ENCODE assay signal across 9 mouse cellular contexts in genomic region chr4:139821491-139822160, GRCm38 (mm10). TPM values are rescaled to one million over a fixed set of nuclear protein-coding genes. Genes with fewer than 3 reads are reported as not detected.
DNase-seq lines count a peak whose midpoint lies in the region; ATAC-seq lines count a peak whose summit lies in the region.
"Had no signal": no experiment of that assay in that cellular context is flagged by ENCODE, and none has a peak within 500 bp of the region (broad histone marks: within the 10 kb centered on the region; RNA-seq: fewer than 3 reads in every experiment).

No protein-coding gene starts in this region.

- peaks cover 12% of the 10 kb centered on the region for H3K4me1 ChIP-seq in heart, embryonic 15.5 days (replicated peaks)
- peaks cover 85% of the 10 kb centered on the region for H3K4me1 ChIP-seq in embryonic facial prominence, embryonic 10.5 days
- peaks cover 25% of the 10 kb centered on the region for H3K4me1 ChIP-seq in hindbrain, embryonic 15.5 days (replicated peaks)
- H3K4me1 ChIP-seq in midbrain, embryonic 16.5 days (ENCODE audit: control insufficient read depth, insufficient read depth, low read length): peaks cover 16% of the 10 kb centered on the region

- no peak overlapping the region for H3K27ac ChIP-seq in heart, embryonic 15.5 days
- H3K27ac ChIP-seq in embryonic facial prominence, embryonic 10.5 days (replicated peaks): peak overlapping the region; percentile 85
- no peak overlapping the region for H3K27ac ChIP-seq in hindbrain, embryonic 15.5 days (replicated peaks)
- peak overlapping the region; percentile 76 for H3K27ac ChIP-seq in midbrain, embryonic 16.5 days (ENCODE audit: low read length)

- no peak for ATAC-seq in heart, embryonic 15.5 days (replicated peaks; ENCODE audit: insufficient number of reproducible peaks, insufficient read depth, low FRiP score, low read depth)
- 0 out of 2 replicates have a peak, but pooled peaks have one; percentile 34 for ATAC-seq in hindbrain, embryonic 15.5 days (ENCODE audit: low FRiP score, low read depth)
- ATAC-seq in midbrain, embryonic 16.5 days: peak; percentile 18; the same call in 1 of the 2 replicates
- ATAC-seq: Patski had no signal

- DNase-seq in heart, adult 8-10 months (ENCODE audit: low spot score): no peak
- DNase-seq in embryonic facial prominence, embryonic 10.5 days (ENCODE audit: low spot score): peak; percentile 82
- DNase-seq in yolk sac, embryonic 10.5 days (ENCODE audit: low spot score): no peak
- no peak for DNase-seq in layer of hippocampus, postnatal 14 days (ENCODE audit: low spot score in 2 of 2)
- DNase-seq in frontal cortex, postnatal 25 days (ENCODE audit: low spot score in 2 of 2): no peak

- H3K27me3 ChIP-seq in heart, embryonic 15.5 days: peaks cover 99% of the 10 kb centered on the region
- peaks cover 100% of the 10 kb centered on the region for H3K27me3 ChIP-seq in embryonic facial prominence, embryonic 10.5 days (replicated peaks; ENCODE audit: low read depth, poor library complexity, severe bottlenecking)
- H3K27me3 ChIP-seq in hindbrain, embryonic 15.5 days: peaks cover 80% of the 10 kb centered on the region
- peaks cover 40% of the 10 kb centered on the region for H3K27me3 ChIP-seq in midbrain, embryonic 16.5 days (ENCODE audit: control insufficient read depth, insufficient read depth, low read depth, low read length)

- H3K9me3 ChIP-seq in heart, embryonic 15.5 days (replicated peaks): no peaks in the 10 kb centered on the region
- no peaks in the 10 kb centered on the region for H3K9me3 ChIP-seq in embryonic facial prominence, embryonic 10.5 days
- no peaks in the 10 kb centered on the region for H3K9me3 ChIP-seq in hindbrain, embryonic 15.5 days
- no peaks in the 10 kb centered on the region for H3K9me3 ChIP-seq in midbrain, embryonic 16.5 days (replicated peaks; ENCODE audit: control insufficient read depth, low read length, poor library complexity, severe bottlenecking)

- H3K36me3 ChIP-seq in heart, embryonic 15.5 days: no peaks in the 10 kb centered on the region
- no peaks in the 10 kb centered on the region for H3K36me3 ChIP-seq in embryonic facial prominence, embryonic 10.5 days (replicated peaks)
- H3K36me3 ChIP-seq in hindbrain, embryonic 15.5 days: no peaks in the 10 kb centered on the region
- no peaks in the 10 kb centered on the region for H3K36me3 ChIP-seq in midbrain, embryonic 16.5 days (ENCODE audit: control insufficient read depth, insufficient read depth, low read length)

- WGBS in heart, embryonic 15.5 days: under 1% methylated on average over 65 of the region's 65 CpGs
- WGBS in embryonic facial prominence, embryonic 10.5 days: under 1% methylated on average over 65 of the region's 65 CpGs
- under 1% methylated on average over 64 of the region's 65 CpGs for WGBS in hindbrain, embryonic 15.5 days
- WGBS in midbrain, embryonic 16.5 days: under 1% methylated on average over 51 of the region's 65 CpGs

- H3K4me2 ChIP-seq in heart, embryonic 15.5 days: peak overlapping the region; percentile 49
- peak overlapping the region; percentile 56 for H3K4me2 ChIP-seq in hindbrain, embryonic 15.5 days
- peak overlapping the region; percentile 54 for H3K4me2 ChIP-seq in midbrain, embryonic 16.5 days (ENCODE audit: low read length)

- peak overlapping the region; percentile 29 for H3K4me3 ChIP-seq in heart, embryonic 15.5 days
- peak overlapping the region; percentile 54 for H3K4me3 ChIP-seq in embryonic facial prominence, embryonic 10.5 days
- peak overlapping the region; percentile 30 for H3K4me3 ChIP-seq in hindbrain, embryonic 15.5 days
- peak overlapping the region; percentile 29 for H3K4me3 ChIP-seq in midbrain, embryonic 16.5 days (ENCODE audit: low read depth, low read length)

- H3K9ac ChIP-seq in heart, embryonic 15.5 days: no peak overlapping the region
- 0 out of 2 replicates have a peak overlapping the region, but pooled peaks have one; percentile 11 for H3K9ac ChIP-seq in hindbrain, embryonic 15.5 days
- peak overlapping the region; percentile 10 for H3K9ac ChIP-seq in midbrain, embryonic 16.5 days (ENCODE audit: low read depth, low read length)

RNA-seq across cellular contexts. Expression of gene Pax7, which starts 11.7 kb away (rescaled TPM):
- not detected in 2 replicates for polyA plus RNA-seq in heart, embryonic 15.5 days (2015; fragmentation: Nextera tagmentation; extraction: Ambion mirVana)
- total RNA-seq in heart, adult 8-10 months (2022): not detected
- 1.5 and 2.6 TPM in 2 replicates for polyA plus RNA-seq in embryonic facial prominence, embryonic 10.5 days (2016; fragmentation: Nextera tagmentation; extraction: Ambion mirVana)
- polyA plus RNA-seq in hindbrain, embryonic 15.5 days (2015; fragmentation: Nextera tagmentation; extraction: Ambion mirVana): 0.39 and 1.1 TPM in 2 replicates
- polyA plus RNA-seq in midbrain, embryonic 16.5 days (2015; fragmentation: Nextera tagmentation; extraction: Ambion mirVana): 2.3 and 4.4 TPM in 2 replicates
- under 1 TPM in 1 of 2 experiments, not detected in 1; 0.07 TPM for total RNA-seq in layer of hippocampus, postnatal 14 days (2021)
- polyA plus RNA-seq: Patski had no signal

Comparison
In these comparisons a context has a peak if more than half of its experiments do, and no peak if none do; other contexts are left out.
1. H3K27ac ChIP-seq: peak in embryonic facial prominence, embryonic 10.5 days (single experiment) and midbrain, embryonic 16.5 days (single experiment); none in heart, embryonic 15.5 days (single experiment) and hindbrain, embryonic 15.5 days (single experiment).
2. Peak in every context shown above with its lines, with median percentiles within 50 percentile points of each other: H3K4me2 ChIP-seq and H3K4me3 ChIP-seq.